Mouse (Mus musculus): ENCODE measurements around the gene Marveld2. TPM values are rescaled to one million over a fixed set of nuclear protein-coding genes. Genes with fewer than 3 reads are reported as not detected.

Gene Marveld2
- polyA plus RNA-seq, 1 experiment from 2014 or later, result 3.2 TPM

- 73% methylated on average over 5 of the region's 5 CpGs for WGBS
- no peaks in the 10 kb centered on the region for H3K9me3 ChIP-seq
- no peak overlapping the region for H3K9ac ChIP-seq
- no peaks in the 10 kb centered on the region for H3K27me3 ChIP-seq
- H3K4me2 ChIP-seq, result no peak overlapping the region
- H3K36me3 ChIP-seq, result no peaks in the 10 kb centered on the region; the same call in 1 of the 2 replicates
- 0 out of 2 replicates have a peak, but pooled peaks cover 3% of the 10 kb centered on the region for H3K4me1 ChIP-seq (replicated peaks)
- H3K4me3 ChIP-seq, result no peak overlapping the region
- no peak overlapping the region for H3K27ac ChIP-seq (replicated peaks)
- no peak for ATAC-seq (ENCODE audit: low FRiP score, low read depth)
Measured at GRCm38 (mm10) chr13:100594838-100595551, 21.8 kb downstream of the Marveld2 start.

- peak overlapping the region; percentile 75 for H3K27ac ChIP-seq (replicated peaks)
- no peaks in the 10 kb centered on the region for H3K9me3 ChIP-seq
- H3K27me3 ChIP-seq, result no peaks in the 10 kb centered on the region
- H3K4me1 ChIP-seq (replicated peaks), result 0 out of 2 replicates have a peak, but pooled peaks cover 3% of the 10 kb centered on the region
- 0 out of 2 replicates have a peak overlapping the region, but pooled peaks have one; percentile 13 for H3K9ac ChIP-seq
- peak overlapping the region; percentile 35; the same call in 1 of the 2 replicates for H3K4me2 ChIP-seq
- ATAC-seq (ENCODE audit: low FRiP score, low read depth), result peak; percentile 81
- H3K4me3 ChIP-seq, result peak overlapping the region; percentile 13; the same call in 1 of the 2 replicates
- 67% methylated on average over 11 of the region's 17 CpGs for WGBS
- H3K36me3 ChIP-seq, result no peaks in the 10 kb centered on the region; the same call in 1 of the 2 replicates
Measured at GRCm38 (mm10) chr13:100594041-100594792, 22.6 kb downstream of the Marveld2 start.

- Histone ChIP-seq H3K9me3 (no peaks in the 10 kb centered on the region), H3K27me3 (no peaks in the 10 kb centered on the region), H3K9ac (no peak overlapping the region), H3K4me2 (peak overlapping the region; percentile 33), H3K4me1 (replicated peaks) (no peaks in the 10 kb centered on the region), H3K27ac (replicated peaks) (no peak overlapping the region), H3K36me3 (no peaks in the 10 kb centered on the region), H3K4me3 (no peak overlapping the region)
- WGBS, result 91% methylated on average over 12 of the region's 12 CpGs
- peak; percentile 34; the same call in 1 of the 2 replicates for ATAC-seq (ENCODE audit: low FRiP score, low read depth)
Measured at GRCm38 (mm10) chr13:100588646-100589045, 28.1 kb downstream of the Marveld2 start.

GRCm38 (mm10) chr13:100582144-100582543, 34.6 kb downstream of the Marveld2 start:
- ATAC-seq (ENCODE audit: low FRiP score, low read depth), result no peak
- Histone ChIP-seq H3K9me3 (no peaks in the 10 kb centered on the region), H3K27ac (replicated peaks) (no peak overlapping the region), H3K36me3 (no peaks in the 10 kb centered on the region), H3K9ac (no peak overlapping the region), H3K27me3 (no peaks in the 10 kb centered on the region), H3K4me3 (no peak overlapping the region), H3K4me2 (no peak overlapping the region), H3K4me1 (replicated peaks) (no peaks in the 10 kb centered on the region)
- WGBS, result 51% methylated on average over 6 of the region's 6 CpGs

- 40% methylated on average over 3 of the region's 3 CpGs for WGBS
- no peak overlapping the region for H3K9ac ChIP-seq
- no peak overlapping the region for H3K4me3 ChIP-seq
- no peak overlapping the region for H3K4me2 ChIP-seq
- H3K4me1 ChIP-seq (replicated peaks), result no peaks in the 10 kb centered on the region
- ATAC-seq (ENCODE audit: low FRiP score, low read depth), result no peak
- H3K9me3 ChIP-seq, result no peaks in the 10 kb centered on the region
- H3K27me3 ChIP-seq, result no peaks in the 10 kb centered on the region
- no peak overlapping the region for H3K27ac ChIP-seq (replicated peaks)
- no peaks in the 10 kb centered on the region for H3K36me3 ChIP-seq
Measured at GRCm38 (mm10) chr13:100581701-100582100, 35.1 kb downstream of the Marveld2 start.

- no peaks in the 10 kb centered on the region for H3K9me3 ChIP-seq
- no peak for ATAC-seq (ENCODE audit: low FRiP score, low read depth)
- no peak overlapping the region for H3K4me3 ChIP-seq
- no peak overlapping the region for H3K4me2 ChIP-seq
- H3K36me3 ChIP-seq, result no peaks in the 10 kb centered on the region
- no peaks in the 10 kb centered on the region for H3K4me1 ChIP-seq (replicated peaks)
- H3K9ac ChIP-seq, result no peak overlapping the region
- no peaks in the 10 kb centered on the region for H3K27me3 ChIP-seq
- no peak overlapping the region for H3K27ac ChIP-seq (replicated peaks)
Measured at GRCm38 (mm10) chr13:100579951-100580350, 36.8 kb downstream of the Marveld2 start.

GRCm38 (mm10) chr13:100579220-100579619, 37.6 kb downstream of the Marveld2 start:
- Histone ChIP-seq H3K4me1 (replicated peaks) (no peaks in the 10 kb centered on the region), H3K27me3 (no peaks in the 10 kb centered on the region), H3K9me3 (no peaks in the 10 kb centered on the region), H3K27ac (replicated peaks) (no peak overlapping the region), H3K4me2 (no peak overlapping the region), H3K9ac (no peak overlapping the region), H3K4me3 (no peak overlapping the region), H3K36me3 (no peaks in the 10 kb centered on the region)
- ATAC-seq (ENCODE audit: low FRiP score, low read depth), result no peak
- WGBS, result 64% methylated on average over 3 of the region's 3 CpGs

- Histone ChIP-seq H3K4me1 (replicated peaks) (no peaks in the 10 kb centered on the region), H3K4me2 (no peak overlapping the region), H3K9me3 (no peaks in the 10 kb centered on the region), H3K4me3 (no peak overlapping the region), H3K36me3 (no peaks in the 10 kb centered on the region), H3K27me3 (no peaks in the 10 kb centered on the region), H3K27ac (replicated peaks) (no peak overlapping the region), H3K9ac (no peak overlapping the region)
- WGBS, result 87% methylated on average over 2 of the region's 2 CpGs
- ATAC-seq (ENCODE audit: low FRiP score, low read depth), result no peak
Measured at GRCm38 (mm10) chr13:100575950-100576349, 40.8 kb downstream of the Marveld2 start.

- no peak overlapping the region for H3K9ac ChIP-seq
- H3K27me3 ChIP-seq, result no peaks in the 10 kb centered on the region
- H3K9me3 ChIP-seq, result no peaks in the 10 kb centered on the region
- H3K36me3 ChIP-seq, result no peaks in the 10 kb centered on the region
- no peak for ATAC-seq (ENCODE audit: low FRiP score, low read depth)
- no peaks in the 10 kb centered on the region for H3K4me1 ChIP-seq (replicated peaks)
- H3K27ac ChIP-seq (replicated peaks), result no peak overlapping the region
- H3K4me2 ChIP-seq, result no peak overlapping the region
- WGBS, result 84% methylated on average over 2 of the region's 2 CpGs
- no peak overlapping the region for H3K4me3 ChIP-seq
Measured at GRCm38 (mm10) chr13:100570713-100571112, 46.1 kb downstream of the Marveld2 start.

GRCm38 (mm10) chr13:100568359-100568758, 48.4 kb downstream of the Marveld2 start:
- H3K9me3 ChIP-seq, result no peaks in the 10 kb centered on the region
- 88% methylated on average over 1 of the region's 1 CpGs for WGBS
- no peak overlapping the region for H3K27ac ChIP-seq (replicated peaks)
- H3K9ac ChIP-seq, result no peak overlapping the region
- H3K4me2 ChIP-seq, result no peak overlapping the region
- H3K4me1 ChIP-seq (replicated peaks), result no peaks in the 10 kb centered on the region
- ATAC-seq (ENCODE audit: low FRiP score, low read depth), result no peak
- no peaks in the 10 kb centered on the region for H3K27me3 ChIP-seq
- no peaks in the 10 kb centered on the region for H3K36me3 ChIP-seq
- no peak overlapping the region for H3K4me3 ChIP-seq

- no peaks in the 10 kb centered on the region for H3K4me1 ChIP-seq (replicated peaks)
- H3K4me3 ChIP-seq, result no peak overlapping the region
- no peaks in the 10 kb centered on the region for H3K36me3 ChIP-seq
- H3K9ac ChIP-seq, result no peak overlapping the region
- H3K27me3 ChIP-seq, result peaks cover 2% of the 10 kb centered on the region
- no peak overlapping the region for H3K27ac ChIP-seq (replicated peaks)
- no peak for ATAC-seq (ENCODE audit: low FRiP score, low read depth)
- 78% methylated on average over 9 of the region's 9 CpGs for WGBS
- no peaks in the 10 kb centered on the region for H3K9me3 ChIP-seq
- no peak overlapping the region for H3K4me2 ChIP-seq
Measured at GRCm38 (mm10) chr13:100559449-100559848, 57.3 kb downstream of the Marveld2 start.

- Histone ChIP-seq H3K27ac (replicated peaks) (no peak overlapping the region), H3K4me1 (replicated peaks) (peaks cover 13% of the 10 kb centered on the region; the same call in 1 of the 2 replicates), H3K4me2 (no peak overlapping the region), H3K27me3 (peaks cover 24% of the 10 kb centered on the region), H3K36me3 (no peaks in the 10 kb centered on the region), H3K9me3 (no peaks in the 10 kb centered on the region), H3K9ac (no peak overlapping the region), H3K4me3 (no peak overlapping the region)
- 74% methylated on average over 4 of the region's 4 CpGs for WGBS
- no peak for ATAC-seq (ENCODE audit: low FRiP score, low read depth)
Measured at GRCm38 (mm10) chr13:100557011-100557410, 59.8 kb downstream of the Marveld2 start.

Measured in hindbrain, embryonic 15.5 days (tissue).